Mouse (Mus musculus) retina, postnatal 1 day (tissue): ENCODE results near the gene Tomm7.
A peak's percentile ranks its signal among the peaks of the same experiment; 100 is the strongest.
"Not testable (repeated sequence)": the region's sequence is repeated elsewhere in the genome, so short reads cannot be mapped to it uniquely, and the experiment has no call there.

Source experiments
- DNase-seq: peaks from one replicate; pipeline ENCODE4 v3.0.0-alpha.2; 2012

Gene Tomm7

GRCm38 (mm10) chr5:23850345-23851159, 6.6 kb upstream of the Tomm7 start:
- DNase-seq: peak; percentile 91

GRCm38 (mm10) chr5:23845141-23845540, 1.2 kb upstream of the Tomm7 start:
- no peak for DNase-seq

- no peak for DNase-seq
Measured at GRCm38 (mm10) chr5:23844531-23844841, 525 bp upstream of the Tomm7 start.

GRCm38 (mm10) chr5:23838158-23838557, 5.8 kb downstream of the Tomm7 start:
- DNase-seq: no peak

- not testable (repeated sequence) for DNase-seq
Measured at GRCm38 (mm10) chr5:23835691-23836090, 8.3 kb downstream of the Tomm7 start.

DNA sequence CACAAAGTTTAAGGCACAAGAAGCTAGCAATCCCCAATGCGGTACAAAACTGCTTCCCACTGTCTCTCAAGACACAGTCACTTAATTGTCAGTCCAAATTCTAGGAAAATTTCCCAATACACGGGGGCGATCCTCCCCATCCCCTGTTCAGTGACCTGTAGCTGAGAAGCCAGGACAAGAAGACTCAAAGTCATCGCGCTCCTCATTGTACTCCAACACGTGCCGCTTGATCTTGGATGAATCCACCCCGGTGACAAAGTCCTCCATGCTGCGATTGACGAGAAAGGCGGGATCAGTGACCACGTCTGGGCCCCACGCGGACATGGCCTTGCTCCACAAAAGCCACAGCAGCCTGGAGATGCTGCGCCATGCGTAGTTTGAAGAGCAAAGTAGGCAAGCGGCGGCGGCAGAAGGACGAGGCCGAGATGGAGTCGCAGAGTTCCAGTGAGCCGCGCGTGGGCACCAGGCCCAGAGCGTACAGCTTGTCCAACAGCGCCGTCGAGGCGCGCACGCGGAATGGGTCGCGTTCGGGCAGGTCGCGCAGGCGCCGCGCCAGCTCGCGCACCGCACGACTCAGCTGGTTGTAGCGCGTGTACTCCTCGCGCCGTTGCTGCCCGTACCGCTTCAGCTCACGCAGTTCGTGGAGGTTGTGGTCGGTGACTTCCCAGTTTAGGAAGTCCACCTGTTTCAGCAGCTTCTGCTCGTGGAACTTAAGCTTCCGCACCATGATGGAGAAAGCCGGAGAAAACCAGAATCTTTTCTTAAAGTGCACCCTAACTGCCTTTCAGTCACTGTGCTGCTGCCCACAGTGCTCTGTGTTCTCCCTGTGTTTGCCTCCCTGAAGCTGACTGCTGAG, 12.8 kb downstream of the Tomm7 start:
- peak; percentile 48 for DNase-seq

GRCm38 (mm10) chr5:23826321-23827004, 17.5 kb downstream of the Tomm7 start:
- peak; percentile 82 for DNase-seq

DNA sequence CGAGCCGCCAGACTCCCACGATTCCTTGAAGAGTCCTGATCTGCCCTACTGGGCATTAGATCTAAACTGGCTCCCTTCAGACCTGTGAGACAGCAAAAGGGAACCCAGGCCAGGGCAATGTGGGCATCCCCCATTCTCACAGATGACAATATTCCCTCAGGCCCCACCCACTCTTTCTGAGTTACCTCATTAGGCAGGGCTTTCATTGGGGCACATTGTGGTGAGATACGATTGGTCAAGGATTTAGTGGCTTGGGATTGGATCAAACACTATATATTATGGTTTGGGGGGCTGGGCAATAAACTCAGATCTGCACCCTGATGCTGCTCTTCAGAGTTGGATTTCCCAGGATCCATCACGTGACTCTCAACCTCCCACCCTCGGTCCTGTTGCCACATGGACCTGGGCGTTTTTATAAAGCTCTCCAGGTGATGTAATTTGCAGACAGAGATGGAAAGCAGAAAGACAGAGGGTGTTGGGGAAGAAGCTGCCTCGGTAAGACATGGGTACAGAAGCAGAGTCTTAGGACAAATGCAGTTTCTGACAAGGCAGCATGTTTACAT, 19.7 kb downstream of the Tomm7 start:
- no peak for DNase-seq

DNA sequence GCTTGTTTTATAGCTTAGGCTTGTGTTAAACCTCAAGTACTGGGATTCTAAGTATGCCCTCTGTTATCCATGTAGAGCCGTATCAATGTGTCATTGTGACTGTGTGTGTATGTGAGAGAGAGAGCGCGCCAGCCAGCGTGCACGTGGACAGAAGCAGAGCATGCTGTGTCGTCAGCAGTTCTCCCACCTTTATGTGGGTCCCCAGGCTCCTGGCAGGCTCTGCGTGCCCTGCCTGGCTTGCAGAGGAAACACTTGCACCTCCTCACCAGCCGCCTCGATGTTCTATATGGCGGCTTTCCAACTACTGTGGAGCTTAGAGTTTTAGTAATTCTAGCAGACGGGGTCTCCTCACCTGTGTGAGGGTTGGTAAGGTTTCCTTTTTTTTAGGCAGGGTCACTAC, 21.7 kb downstream of the Tomm7 start:
- DNase-seq: no peak

GRCm38 (mm10) chr5:23816681-23817080, 27.3 kb downstream of the Tomm7 start:
- DNase-seq: no peak

GRCm38 (mm10) chr5:23814841-23815240, 29.1 kb downstream of the Tomm7 start:
- peak; percentile 75 for DNase-seq

- no peak for DNase-seq
Measured at GRCm38 (mm10) chr5:23792726-23793125, 51.2 kb downstream of the Tomm7 start.

DNA sequence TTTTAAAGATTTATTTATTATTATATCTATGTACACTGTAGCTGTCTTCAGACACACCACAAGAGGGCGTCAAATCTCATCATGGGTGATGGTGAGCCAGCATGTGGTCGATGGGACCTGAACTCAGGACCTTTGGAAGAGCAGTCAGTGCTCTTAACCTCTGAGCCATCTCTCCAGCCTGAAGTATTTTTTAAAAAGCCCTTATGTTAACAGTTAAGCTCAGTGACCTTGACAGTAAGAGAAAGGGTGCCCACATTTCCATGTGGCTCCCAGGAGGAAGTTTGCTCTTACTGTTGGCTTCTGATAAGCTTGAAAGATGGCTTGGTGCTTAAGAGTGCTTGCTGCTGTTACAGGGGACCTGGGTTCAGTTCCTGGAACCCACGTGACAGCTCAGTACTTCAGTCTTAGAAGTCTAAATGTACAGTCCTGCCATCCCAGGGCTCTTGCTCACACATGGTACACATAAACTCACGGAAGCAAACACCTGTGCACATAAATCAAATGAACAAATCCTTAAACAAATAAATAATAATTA, 54.8 kb downstream of the Tomm7 start:
- DNase-seq: no peak
